Mouse (Mus musculus): ENCODE results near the gene Neurl4. TPM values are rescaled to one million over a fixed set of nuclear protein-coding genes. Genes with fewer than 3 reads are reported as not detected.

Gene Neurl4
- polyA plus RNA-seq, 1 experiment from 2014 or later = 13.3 TPM

DNA sequence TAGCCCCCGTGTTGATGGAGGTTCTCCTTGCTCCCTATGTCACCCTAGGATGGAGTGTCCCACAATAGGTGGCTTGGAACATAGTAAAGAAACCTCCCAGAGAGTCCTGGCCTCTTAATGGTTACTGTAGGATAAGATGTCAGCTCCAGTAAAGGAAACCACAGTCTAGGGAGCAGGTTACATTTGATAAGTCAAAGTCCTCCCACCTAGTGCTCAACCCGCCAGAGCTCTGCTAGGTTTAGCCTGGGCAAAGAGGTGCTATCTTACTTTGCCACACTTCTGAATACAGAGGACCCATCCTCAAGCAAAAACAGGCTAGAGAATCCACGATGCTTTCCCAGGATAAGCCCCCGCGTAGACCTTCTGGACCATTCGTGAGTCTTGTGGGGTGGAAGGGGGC is 21.9 kb upstream of the Neurl4 start:
- Histone ChIP-seq H3K9ac (ENCODE audit: low read length) (no peak overlapping the region), H3K36me3 (ENCODE audit: control insufficient read depth, insufficient read depth, low read length) (no peaks in the 10 kb centered on the region), H3K27ac (ENCODE audit: low read depth) (no peak overlapping the region), H3K4me3 (ENCODE audit: low read depth, low read length) (no peak overlapping the region), H3K4me1 (replicated peaks; ENCODE audit: control insufficient read depth, insufficient read depth, low read length) (peaks cover 28% of the 10 kb centered on the region), H3K9me3 (ENCODE audit: control insufficient read depth, low read length) (no peaks in the 10 kb centered on the region), H3K4me2 (ENCODE audit: low read length) (peak overlapping the region; percentile 69), H3K27me3 (replicated peaks; ENCODE audit: control insufficient read depth, insufficient read depth, low read length) (no peaks in the 10 kb centered on the region)
- ATAC-seq (replicated peaks; ENCODE audit: low FRiP score, low TSS enrichment, low read depth) = no peak
- WGBS = 85% methylated on average over 6 of the region's 6 CpGs
- DNase-seq (ENCODE audit: low spot score) = no peak

GRCm38 (mm10) chr11:69879711-69880110 is 21.2 kb upstream of the Neurl4 start:
- ATAC-seq (replicated peaks; ENCODE audit: low FRiP score, low TSS enrichment, low read depth) (no peak), DNase-seq (ENCODE audit: low spot score) (no peak)
- 47% methylated on average over 15 of the region's 15 CpGs for WGBS
- peak overlapping the region; percentile 69 for H3K4me2 ChIP-seq (ENCODE audit: low read length)
- no peaks in the 10 kb centered on the region for H3K9me3 ChIP-seq (ENCODE audit: control insufficient read depth, low read length)
- H3K27me3 ChIP-seq (replicated peaks; ENCODE audit: control insufficient read depth, insufficient read depth, low read length) = no peaks in the 10 kb centered on the region
- no peaks in the 10 kb centered on the region for H3K36me3 ChIP-seq (ENCODE audit: control insufficient read depth, insufficient read depth, low read length)
- H3K27ac ChIP-seq (ENCODE audit: low read depth) = no peak overlapping the region
- peak overlapping the region; percentile 52 for H3K4me3 ChIP-seq (ENCODE audit: low read depth, low read length)
- peak overlapping the region; percentile 55 for H3K9ac ChIP-seq (ENCODE audit: low read length)
- H3K4me1 ChIP-seq (replicated peaks; ENCODE audit: control insufficient read depth, insufficient read depth, low read length) = peaks cover 28% of the 10 kb centered on the region

- H3K9ac ChIP-seq (ENCODE audit: low read length) = peak overlapping the region; percentile 55
- peak; percentile 86 for DNase-seq (ENCODE audit: low spot score)
- H3K27me3 ChIP-seq (replicated peaks; ENCODE audit: control insufficient read depth, insufficient read depth, low read length) = no peaks in the 10 kb centered on the region
- H3K4me3 ChIP-seq (ENCODE audit: low read depth, low read length) = peak overlapping the region; percentile 52
- 1% methylated on average over 18 of the region's 18 CpGs for WGBS
- peaks cover 28% of the 10 kb centered on the region for H3K4me1 ChIP-seq (replicated peaks; ENCODE audit: control insufficient read depth, insufficient read depth, low read length)
- ATAC-seq (replicated peaks; ENCODE audit: low FRiP score, low TSS enrichment, low read depth) = peak; percentile 65
- no peaks in the 10 kb centered on the region for H3K9me3 ChIP-seq (ENCODE audit: control insufficient read depth, low read length)
- H3K4me2 ChIP-seq (ENCODE audit: low read length) = peak overlapping the region; percentile 69
- H3K36me3 ChIP-seq (ENCODE audit: control insufficient read depth, insufficient read depth, low read length) = no peaks in the 10 kb centered on the region
- peak overlapping the region; percentile 88 for H3K27ac ChIP-seq (ENCODE audit: low read depth)
These were observed 20.4 kb upstream of the Neurl4 start for GRCm38 (mm10) chr11:69880506-69880852.

- H3K4me1 ChIP-seq (replicated peaks; ENCODE audit: control insufficient read depth, insufficient read depth, low read length) = peaks cover 25% of the 10 kb centered on the region
- H3K9ac ChIP-seq (ENCODE audit: low read length) = peak within 1 kb of the TSS; percentile 55
- peak within 1 kb of the TSS; percentile 88 for H3K27ac ChIP-seq (ENCODE audit: low read depth)
- H3K4me2 ChIP-seq (ENCODE audit: low read length) = peak within 1 kb of the TSS; percentile 69
- H3K27me3 ChIP-seq (replicated peaks; ENCODE audit: control insufficient read depth, insufficient read depth, low read length) = no peaks in the 10 kb centered on the region
- peak; percentile 88 for DNase-seq (ENCODE audit: low spot score)
- under 1% methylated on average over 46 of the region's 46 CpGs for WGBS
- H3K9me3 ChIP-seq (ENCODE audit: control insufficient read depth, low read length) = no peaks in the 10 kb centered on the region
- H3K4me3 ChIP-seq (ENCODE audit: low read depth, low read length) = peak within 1 kb of the TSS; percentile 52
- H3K36me3 ChIP-seq (ENCODE audit: control insufficient read depth, insufficient read depth, low read length) = no peaks in the 10 kb centered on the region
- ATAC-seq (replicated peaks; ENCODE audit: low FRiP score, low TSS enrichment, low read depth) = peak; percentile 87
These were observed 19.8 kb upstream of the Neurl4 start, which contains the start of gene Kctd11 for GRCm38 (mm10) chr11:69880853-69881603. Kctd11 (minus strand) TSS chr11:69881406.

DNA sequence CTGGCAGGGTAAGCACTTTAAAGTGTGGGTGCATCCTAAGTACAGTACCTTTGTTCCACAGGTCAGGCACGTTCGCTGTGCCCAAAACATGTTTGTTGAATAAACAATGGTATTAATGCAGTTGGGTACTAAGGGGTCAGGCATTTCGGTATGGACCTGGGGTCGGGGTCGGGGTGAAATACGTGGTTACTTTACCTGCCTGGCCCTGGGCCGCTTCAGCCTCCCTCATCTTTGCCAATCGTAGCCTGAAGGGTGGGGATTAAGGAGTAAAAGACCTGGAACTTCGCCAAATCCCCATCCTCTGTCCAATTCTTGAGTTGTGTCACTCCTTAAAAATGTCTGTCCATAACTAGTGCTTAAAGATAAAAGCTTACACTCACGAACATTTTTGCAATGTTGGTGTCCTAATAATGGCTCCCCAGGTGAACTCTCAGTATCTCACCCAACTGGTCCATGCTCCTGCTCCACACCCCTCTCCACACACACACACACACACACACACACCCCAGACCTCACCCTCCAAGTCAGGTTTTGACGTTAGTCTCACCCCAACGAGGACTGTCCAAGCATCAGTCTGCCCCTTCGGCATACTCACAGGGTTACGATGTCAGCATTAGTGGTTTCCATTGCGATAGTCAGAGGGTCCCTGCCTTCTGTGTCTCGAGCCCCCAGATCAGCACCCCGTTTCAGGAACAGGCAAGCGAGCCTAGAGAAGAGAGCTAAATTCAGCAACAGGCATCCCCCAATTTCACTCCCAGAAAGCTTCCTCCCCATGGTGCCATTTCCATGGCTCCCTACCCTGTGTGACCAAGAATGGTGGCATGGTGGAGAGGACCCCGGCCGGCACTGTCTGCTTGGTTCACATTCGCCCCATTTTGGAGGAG is 18.8 kb upstream of the Neurl4 start:
- Histone ChIP-seq H3K9me3 (ENCODE audit: control insufficient read depth, low read length) (no peaks in the 10 kb centered on the region), H3K9ac (ENCODE audit: low read length) (peak overlapping the region; percentile 55), H3K4me2 (ENCODE audit: low read length) (peak overlapping the region; percentile 69), H3K4me3 (ENCODE audit: low read depth, low read length) (peak overlapping the region; percentile 52), H3K27ac (ENCODE audit: low read depth) (peak overlapping the region; percentile 88), H3K36me3 (ENCODE audit: control insufficient read depth, insufficient read depth, low read length) (no peaks in the 10 kb centered on the region), H3K4me1 (replicated peaks; ENCODE audit: control insufficient read depth, insufficient read depth, low read length) (peaks cover 20% of the 10 kb centered on the region), H3K27me3 (replicated peaks; ENCODE audit: control insufficient read depth, insufficient read depth, low read length) (no peaks in the 10 kb centered on the region)
- no peak; the same call in 1 of the 2 replicates for ATAC-seq (replicated peaks; ENCODE audit: low FRiP score, low TSS enrichment, low read depth)
- 57% methylated on average over 21 of the region's 21 CpGs for WGBS
- no peak for DNase-seq (ENCODE audit: low spot score)

DNA sequence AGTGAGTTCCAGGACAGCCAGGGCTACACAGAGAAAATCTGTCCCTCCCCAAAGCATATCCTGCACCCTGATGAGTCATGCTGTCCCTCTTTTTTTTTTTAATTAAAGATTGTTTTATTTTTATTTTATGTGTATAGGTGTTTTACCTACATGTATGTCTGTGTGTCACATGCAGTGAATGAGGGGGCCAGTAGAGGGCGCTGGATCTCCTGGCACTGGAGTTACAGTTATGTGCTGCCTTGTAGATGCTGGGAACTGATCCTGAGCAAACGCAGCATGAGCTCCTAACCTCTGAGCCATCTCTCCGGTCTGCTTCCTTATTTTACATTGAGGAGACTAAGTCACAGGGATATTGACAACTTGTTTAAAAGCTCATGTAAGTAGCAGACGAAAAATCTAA is 17.8 kb upstream of the Neurl4 start:
- no peak for ATAC-seq (replicated peaks; ENCODE audit: low FRiP score, low TSS enrichment, low read depth)
- no peak overlapping the region for H3K27ac ChIP-seq (ENCODE audit: low read depth)
- no peak overlapping the region for H3K4me2 ChIP-seq (ENCODE audit: low read length)
- no peaks in the 10 kb centered on the region for H3K36me3 ChIP-seq (ENCODE audit: control insufficient read depth, insufficient read depth, low read length)
- DNase-seq (ENCODE audit: low spot score) = peak; percentile 67
- H3K9me3 ChIP-seq (ENCODE audit: control insufficient read depth, low read length) = no peaks in the 10 kb centered on the region
- H3K27me3 ChIP-seq (replicated peaks; ENCODE audit: control insufficient read depth, insufficient read depth, low read length) = no peaks in the 10 kb centered on the region
- H3K4me1 ChIP-seq (replicated peaks; ENCODE audit: control insufficient read depth, insufficient read depth, low read length) = peaks cover 20% of the 10 kb centered on the region
- H3K9ac ChIP-seq (ENCODE audit: low read length) = no peak overlapping the region
- 68% methylated on average over 4 of the region's 4 CpGs for WGBS
- H3K4me3 ChIP-seq (ENCODE audit: low read depth, low read length) = no peak overlapping the region

DNA sequence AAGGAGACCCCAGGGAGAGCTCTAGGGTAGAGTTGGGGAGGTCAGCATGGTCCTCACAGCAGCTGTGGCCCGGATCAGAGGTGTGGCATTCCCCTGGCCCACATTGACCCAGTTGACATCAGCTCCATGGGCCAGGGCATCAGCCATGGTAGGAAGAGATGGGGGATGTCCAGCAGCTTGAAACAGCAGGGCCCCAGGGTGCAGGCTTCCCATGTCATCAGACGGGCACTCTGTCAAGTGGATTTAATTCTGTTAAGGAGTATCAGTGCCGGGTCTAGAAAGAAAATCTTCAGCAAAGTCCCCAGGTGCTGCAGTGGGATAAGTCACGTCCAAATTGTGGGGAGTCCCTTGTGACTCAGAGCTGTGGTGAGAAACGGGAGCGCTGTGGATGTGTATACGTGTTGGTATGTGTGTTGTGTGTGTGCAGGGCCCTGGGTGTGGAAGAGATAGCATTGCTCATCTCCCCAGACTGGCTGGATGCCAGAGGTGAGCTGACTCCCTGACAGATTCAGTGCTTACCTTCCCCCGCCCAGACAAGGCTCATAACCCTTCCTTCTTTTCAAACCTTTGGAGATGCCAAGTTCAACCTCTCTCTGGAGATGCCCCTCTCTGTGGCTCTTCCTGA is 17.2 kb upstream of the Neurl4 start:
- DNase-seq (ENCODE audit: low spot score) (no peak), ATAC-seq (replicated peaks; ENCODE audit: low FRiP score, low TSS enrichment, low read depth) (no peak)
- Histone ChIP-seq H3K27ac (ENCODE audit: low read depth) (no peak overlapping the region), H3K4me3 (ENCODE audit: low read depth, low read length) (no peak overlapping the region), H3K9me3 (ENCODE audit: control insufficient read depth, low read length) (no peaks in the 10 kb centered on the region), H3K9ac (ENCODE audit: low read length) (no peak overlapping the region), H3K4me2 (ENCODE audit: low read length) (no peak overlapping the region), H3K27me3 (replicated peaks; ENCODE audit: control insufficient read depth, insufficient read depth, low read length) (no peaks in the 10 kb centered on the region), H3K4me1 (replicated peaks; ENCODE audit: control insufficient read depth, insufficient read depth, low read length) (peaks cover 20% of the 10 kb centered on the region), H3K36me3 (ENCODE audit: control insufficient read depth, insufficient read depth, low read length) (no peaks in the 10 kb centered on the region)
- WGBS = 84% methylated on average over 8 of the region's 8 CpGs

DNA sequence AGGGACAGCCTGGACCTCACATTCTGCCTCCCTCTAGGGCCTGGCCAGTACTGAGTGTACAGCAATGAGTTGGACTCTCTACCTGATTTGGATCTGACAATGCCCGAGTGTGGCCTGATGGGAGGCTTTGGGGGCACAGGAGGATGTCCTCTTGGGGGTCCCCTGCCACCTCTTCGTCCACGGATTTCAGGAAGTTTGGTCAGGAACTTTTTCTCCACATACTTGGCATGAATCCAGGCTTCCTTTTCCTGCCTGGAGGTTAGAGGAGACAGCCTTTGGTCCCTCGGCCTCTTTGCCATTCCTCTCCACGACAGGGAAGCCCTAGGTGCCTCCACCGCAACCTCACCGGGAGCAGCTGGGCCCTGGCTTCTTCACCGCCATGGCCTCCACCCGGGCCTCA is 16.6 kb upstream of the Neurl4 start:
- Histone ChIP-seq H3K36me3 (ENCODE audit: control insufficient read depth, insufficient read depth, low read length) (no peaks in the 10 kb centered on the region), H3K27me3 (replicated peaks; ENCODE audit: control insufficient read depth, insufficient read depth, low read length) (no peaks in the 10 kb centered on the region), H3K4me1 (replicated peaks; ENCODE audit: control insufficient read depth, insufficient read depth, low read length) (peaks cover 16% of the 10 kb centered on the region), H3K4me2 (ENCODE audit: low read length) (no peak overlapping the region), H3K9ac (ENCODE audit: low read length) (no peak overlapping the region), H3K9me3 (ENCODE audit: control insufficient read depth, low read length) (no peaks in the 10 kb centered on the region), H3K4me3 (ENCODE audit: low read depth, low read length) (no peak overlapping the region), H3K27ac (ENCODE audit: low read depth) (no peak overlapping the region)
- 73% methylated on average over 9 of the region's 9 CpGs for WGBS
- no peak for ATAC-seq (replicated peaks; ENCODE audit: low FRiP score, low TSS enrichment, low read depth)
- DNase-seq (ENCODE audit: low spot score) = no peak

Measured in intestine, embryonic 14.5 days (tissue).